8 mouse cellular contexts compared by ENCODE assay signal in the genomic region with DNA sequence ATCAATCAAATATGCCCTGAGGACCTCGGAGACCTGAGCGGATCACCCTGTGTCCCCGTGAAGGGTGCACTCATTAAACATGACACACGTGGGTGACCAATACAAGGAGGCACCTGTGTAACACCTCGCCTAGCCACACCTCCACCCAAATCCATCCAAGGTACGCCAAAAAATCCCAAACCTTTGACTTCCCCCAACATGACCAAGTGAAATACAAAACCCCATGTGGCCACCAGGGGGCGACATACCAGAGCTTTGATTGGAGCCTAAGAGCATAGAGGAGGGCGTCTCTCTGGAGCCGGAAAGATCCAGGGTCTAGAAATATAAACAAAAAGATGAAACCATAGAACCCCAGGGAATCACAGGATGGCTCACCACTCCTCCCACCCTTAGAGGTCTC.
DNase-seq lines count a peak whose midpoint lies in the region.

No protein-coding gene starts in this region.

- peak; percentile 67 for DNase-seq in kidney, adult 18-20 months
- no peak for DNase-seq in kidney, adult 11 months
- peak; percentile 68 for DNase-seq in MN1 (ENCODE audit: low spot score)
- DNase-seq in cerebellum, postnatal 10 days = peak; percentile 75 to 85
- peak; percentile 71 for DNase-seq in gastrocnemius, postnatal 10 days
- peak; percentile 56 for DNase-seq in kidney, postnatal 14 days
- peak; percentile 70 for DNase-seq in lung, postnatal 36 days
- peak; percentile 50 for DNase-seq in spleen, adult 12 weeks (ENCODE audit: low spot score)
